Mouse (Mus musculus): ENCODE measurements at regions not wholly inside any gene's neighbourhood (a gene's known extent, or its start where the extent isn't known, plus 50 kb on each side); places are given as distances from the start of the nearest gene placed in this dataset.

DNA sequence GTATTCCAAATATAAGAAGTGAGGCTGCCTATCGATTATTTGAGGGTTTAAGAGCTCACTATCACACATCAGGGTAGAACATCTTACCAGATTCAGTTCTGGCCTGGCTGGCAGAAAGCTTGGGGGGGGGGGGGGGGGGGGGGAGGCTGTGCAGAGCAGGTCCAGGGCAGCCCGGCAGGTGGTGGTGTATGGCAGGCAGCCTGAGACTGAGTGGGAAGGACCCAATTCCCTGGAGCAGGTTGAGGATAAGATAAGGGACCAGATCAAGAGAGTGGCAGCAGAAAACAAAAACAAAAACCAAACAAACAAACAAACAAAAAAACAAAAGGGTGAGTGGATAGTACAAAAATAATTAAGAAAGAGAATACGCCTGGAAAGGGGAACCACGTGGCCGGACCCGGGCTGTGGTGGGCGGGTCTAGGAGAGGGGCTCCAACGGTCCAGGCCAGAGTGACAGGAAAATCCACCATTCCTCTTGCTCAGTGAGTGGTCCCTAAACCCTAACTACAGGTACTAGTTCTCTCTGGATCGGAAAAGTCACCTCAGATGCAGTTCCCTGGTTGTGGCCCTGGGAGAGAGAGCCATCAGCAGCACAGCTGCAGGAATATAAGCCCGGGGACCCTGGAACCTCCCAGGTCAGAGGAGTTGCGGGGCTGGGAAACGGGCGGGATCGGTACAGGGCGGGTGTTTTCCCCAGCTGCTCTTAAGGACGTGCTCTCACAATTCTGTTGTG lies 73.3 kb downstream of the Vmn2r112 start:
- peak; percentile 29 for DNase-seq (ENCODE audit: low spot score)
- Histone ChIP-seq H3K4me3 (ENCODE audit: low read depth, low read length) (peak overlapping the region; percentile 35), H3K27ac (replicated peaks) (no peak overlapping the region), H3K9ac (ENCODE audit: low read length) (no peak overlapping the region), H3K27me3 (ENCODE audit: control insufficient read depth, insufficient read depth, low read length) (no peaks in the 10 kb centered on the region), H3K9me3 (ENCODE audit: control insufficient read depth, low read length) (no peaks in the 10 kb centered on the region), H3K4me1 (replicated peaks; ENCODE audit: control insufficient read depth, insufficient read depth) (no peaks in the 10 kb centered on the region), H3K4me2 (replicated peaks; ENCODE audit: low read depth) (peak overlapping the region; percentile 53), H3K36me3 (ENCODE audit: control insufficient read depth, insufficient read depth, low read length) (no peaks in the 10 kb centered on the region)
- peak; percentile 69 for ATAC-seq (ENCODE audit: low FRiP score, low TSS enrichment)
- 21% methylated on average over 16 of the region's 16 CpGs for WGBS
- TF ChIP-seq CTCF (IDR thresholded peaks at IDR 0.05; ENCODE audit: low read depth) = peak; percentile 37
- no peak for TF ChIP-seq EP300 (optimal IDR thresholded peaks at IDR 0.05)

Data from stomach, postnatal 0 days (tissue).